ENCODE assay signal across 29 mouse cellular contexts in genomic region chr2:152442322-152442721, GRCm38 (mm10). TPM values are rescaled to one million over a fixed set of nuclear protein-coding genes. Genes with fewer than 3 reads are reported as not detected.
"Had no signal": no experiment of that assay in that cellular context is flagged by ENCODE, and none has a peak within 500 bp of the region (broad histone marks: within the 10 kb centered on the region; RNA-seq: fewer than 3 reads in every experiment).

No protein-coding gene starts in this region.

- DNase-seq: forebrain, postnatal 0 days; gastrocnemius, postnatal 14 days; gastrocnemius, postnatal 36 days; heart, adult 18-20 months; heart, postnatal 14 days; heart, postnatal 36 days; kidney, adult 18-20 months; kidney, adult 8-10 months; layer of hippocampus, adult 9-11 months; layer of hippocampus, postnatal 36 days; left cerebral cortex, postnatal 4 days had no signal

- H3K9ac ChIP-seq: forebrain, postnatal 0 days; heart, embryonic 13.5 days; heart, embryonic 15.5 days; hindbrain, embryonic 13.5 days; hindbrain, embryonic 15.5 days; limb, embryonic 13.5 days; limb, embryonic 15.5 days; liver, embryonic 12.5 days; liver, embryonic 14.5 days had no signal

- H3K4me3 ChIP-seq: heart, embryonic 13.5 days; heart, embryonic 15.5 days; hindbrain, embryonic 13.5 days; hindbrain, embryonic 15.5 days; limb, embryonic 13.5 days; limb, embryonic 15.5 days; liver, embryonic 12.5 days had no signal

- H3K27me3 ChIP-seq: heart, embryonic 13.5 days; heart, embryonic 15.5 days; hindbrain, embryonic 13.5 days; hindbrain, embryonic 15.5 days; limb, embryonic 13.5 days; limb, embryonic 15.5 days had no signal

- ATAC-seq: forebrain, postnatal 0 days; hindbrain, postnatal 0 days; intestine, embryonic 16.5 days; liver, embryonic 12.5 days had no signal

- H3K9me3 ChIP-seq: heart, embryonic 13.5 days; heart, embryonic 15.5 days; hindbrain, embryonic 13.5 days; hindbrain, embryonic 15.5 days; limb, embryonic 13.5 days; limb, embryonic 15.5 days; liver, embryonic 12.5 days had no signal

- H3K27ac ChIP-seq: heart, embryonic 13.5 days; heart, embryonic 15.5 days; hindbrain, embryonic 13.5 days; hindbrain, embryonic 15.5 days; hindbrain, postnatal 0 days; limb, embryonic 13.5 days; limb, embryonic 15.5 days; liver, embryonic 12.5 days; liver, embryonic 14.5 days had no signal

- H3K4me2 ChIP-seq: heart, embryonic 11.5 days; heart, embryonic 13.5 days; heart, embryonic 15.5 days; hindbrain, embryonic 13.5 days; hindbrain, embryonic 15.5 days; limb, embryonic 13.5 days; limb, embryonic 15.5 days; liver, embryonic 12.5 days had no signal

- H3K36me3 ChIP-seq: heart, embryonic 13.5 days; heart, embryonic 15.5 days; hindbrain, embryonic 13.5 days; hindbrain, embryonic 15.5 days; limb, embryonic 13.5 days; limb, embryonic 15.5 days; liver, embryonic 12.5 days had no signal

RNA-seq across cellular contexts. Expression of gene Defb23, which starts 22.1 kb away (rescaled TPM):
- polyA plus RNA-seq: forebrain, postnatal 0 days; heart, embryonic 11.5 days; heart, embryonic 13.5 days; heart, embryonic 15.5 days; heart, postnatal 0 days; hindbrain, embryonic 11.5 days; hindbrain, embryonic 13.5 days; hindbrain, embryonic 15.5 days; hindbrain, postnatal 0 days; intestine, embryonic 14.5 days; intestine, embryonic 16.5 days; large intestine, adult 2 months; limb, embryonic 11.5 days; limb, embryonic 13.5 days; limb, embryonic 15.5 days; liver, adult 2 months; liver, embryonic 12.5 days; liver, embryonic 14.5 days; liver, embryonic 16.5 days had no signal

RNA-seq across cellular contexts. Expression of gene 6820408C15Rik, which starts 26.9 kb away (rescaled TPM):
- polyA plus RNA-seq: large intestine, adult 2 months; limb, embryonic 15.5 days; liver, adult 2 months had no signal

RNA-seq across cellular contexts. Expression of gene Defb20, which starts 34.5 kb away (rescaled TPM):
- polyA plus RNA-seq: forebrain, postnatal 0 days; heart, embryonic 11.5 days; heart, embryonic 13.5 days; heart, embryonic 15.5 days; heart, postnatal 0 days; hindbrain, embryonic 11.5 days; hindbrain, embryonic 13.5 days; hindbrain, embryonic 15.5 days; hindbrain, postnatal 0 days; intestine, embryonic 14.5 days; intestine, embryonic 16.5 days; limb, embryonic 11.5 days; limb, embryonic 13.5 days; limb, embryonic 15.5 days; liver, adult 2 months; liver, embryonic 12.5 days; liver, embryonic 14.5 days; liver, embryonic 16.5 days had no signal
